11 mouse cellular contexts compared by ENCODE assay signal in genomic region chr9:110726867-110727266, GRCm38 (mm10). TPM values are rescaled to one million over a fixed set of nuclear protein-coding genes. Genes with fewer than 3 reads are reported as not detected.
DNase-seq lines count a peak whose midpoint lies in the region; ATAC-seq lines count a peak whose summit lies in the region.
"Had no signal": no experiment of that assay in that cellular context is flagged by ENCODE, and none has a peak within 500 bp of the region (broad histone marks: within the 10 kb centered on the region; RNA-seq: fewer than 3 reads in every experiment).

No protein-coding gene starts in this region.

- ATAC-seq in intestine, embryonic 15.5 days, result no peak
- no peak for ATAC-seq in intestine, embryonic 16.5 days
- 0 out of 2 replicates have a peak, but pooled peaks have one; percentile 16 for ATAC-seq in granulocyte monocyte progenitor cell, adult 5-6 weeks (replicated peaks; ENCODE audit: poor library complexity, severe bottlenecking)
- ATAC-seq in midbrain, embryonic 16.5 days, result peak; percentile 46; the same call in 1 of the 2 replicates
- no peak for ATAC-seq in liver, embryonic 12.5 days

- H3K9me3 ChIP-seq in intestine, embryonic 15.5 days, result no peaks in the 10 kb centered on the region
- no peaks in the 10 kb centered on the region for H3K9me3 ChIP-seq in intestine, embryonic 16.5 days (ENCODE audit: control insufficient read depth, low read length)
- no peaks in the 10 kb centered on the region for H3K9me3 ChIP-seq in midbrain, embryonic 16.5 days (replicated peaks; ENCODE audit: control insufficient read depth, low read length, poor library complexity, severe bottlenecking)
- H3K9me3 ChIP-seq in liver, embryonic 12.5 days (replicated peaks), result no peaks in the 10 kb centered on the region

- peak; percentile 30 for DNase-seq in R1 (ENCODE audit: low read depth, low spot score)
- no peak for DNase-seq in cerebellum, postnatal 36 days
- no peak for DNase-seq in adrenal gland, adult (ENCODE audit: inconsistent age in 2 of 2, low spot score in 1 of 2)

- 0 out of 2 replicates have a peak overlapping the region, but pooled peaks have one; percentile 9 for H3K4me2 ChIP-seq in intestine, embryonic 15.5 days (replicated peaks)
- no peak overlapping the region for H3K4me2 ChIP-seq in intestine, embryonic 16.5 days (ENCODE audit: low read depth, low read length)
- H3K4me2 ChIP-seq in midbrain, embryonic 16.5 days (ENCODE audit: low read length), result peak overlapping the region; percentile 77
- no peak overlapping the region for H3K4me2 ChIP-seq in liver, embryonic 12.5 days

- 45% methylated on average over 33 of the region's 33 CpGs for WGBS in intestine, embryonic 15.5 days
- WGBS in intestine, embryonic 16.5 days, result 45% methylated on average over 29 of the region's 33 CpGs
- 17% methylated on average over 28 of the region's 33 CpGs for WGBS in midbrain, embryonic 16.5 days
- 26% methylated on average over 33 of the region's 33 CpGs for WGBS in liver, embryonic 12.5 days (ENCODE audit: insufficient replicate concordance)

- H3K27me3 ChIP-seq in intestine, embryonic 15.5 days (replicated peaks), result no peaks in the 10 kb centered on the region
- H3K27me3 ChIP-seq in intestine, embryonic 16.5 days (replicated peaks; ENCODE audit: control insufficient read depth, insufficient read depth, low read length), result peaks cover 3% of the 10 kb centered on the region; the same call in 1 of the 2 replicates
- 0 out of 2 replicates have a peak, but pooled peaks cover 9% of the 10 kb centered on the region for H3K27me3 ChIP-seq in midbrain, embryonic 16.5 days (ENCODE audit: control insufficient read depth, insufficient read depth, low read depth, low read length)
- peaks cover 68% of the 10 kb centered on the region for H3K27me3 ChIP-seq in liver, embryonic 12.5 days (replicated peaks)

- H3K4me1 ChIP-seq in intestine, embryonic 15.5 days (replicated peaks), result peaks cover 6% of the 10 kb centered on the region; the same call in 1 of the 2 replicates
- H3K4me1 ChIP-seq in intestine, embryonic 16.5 days (ENCODE audit: control insufficient read depth, insufficient read depth, low read length), result peaks cover 8% of the 10 kb centered on the region; the same call in 1 of the 2 replicates
- H3K4me1 ChIP-seq in midbrain, embryonic 16.5 days (ENCODE audit: control insufficient read depth, insufficient read depth, low read length), result peaks cover 15% of the 10 kb centered on the region; the same call in 1 of the 2 replicates
- peaks cover 2% of the 10 kb centered on the region; the same call in 1 of the 2 replicates for H3K4me1 ChIP-seq in liver, embryonic 12.5 days

- H3K4me3 ChIP-seq in intestine, embryonic 15.5 days (replicated peaks), result no peak overlapping the region
- no peak overlapping the region for H3K4me3 ChIP-seq in intestine, embryonic 16.5 days (ENCODE audit: low read length)
- H3K4me3 ChIP-seq in midbrain, embryonic 16.5 days (ENCODE audit: low read depth, low read length), result peak overlapping the region; percentile 41
- H3K4me3 ChIP-seq in liver, embryonic 12.5 days, result no peak overlapping the region
- H3K4me3 ChIP-seq: myocyte had no signal

- no peak overlapping the region for H3K27ac ChIP-seq in intestine, embryonic 15.5 days
- H3K27ac ChIP-seq in intestine, embryonic 16.5 days (ENCODE audit: low read length), result no peak overlapping the region
- no peak overlapping the region for H3K27ac ChIP-seq in midbrain, embryonic 16.5 days (ENCODE audit: low read length)
- no peak overlapping the region for H3K27ac ChIP-seq in liver, embryonic 12.5 days

- H3K9ac ChIP-seq in intestine, embryonic 15.5 days, result no peak overlapping the region
- H3K9ac ChIP-seq in intestine, embryonic 16.5 days (ENCODE audit: low read depth, low read length), result no peak overlapping the region
- peak overlapping the region; percentile 65 for H3K9ac ChIP-seq in midbrain, embryonic 16.5 days (ENCODE audit: low read depth, low read length)
- H3K9ac ChIP-seq in liver, embryonic 12.5 days, result no peak overlapping the region

- peaks cover 3% of the 10 kb centered on the region; the same call in 1 of the 2 replicates for H3K36me3 ChIP-seq in intestine, embryonic 15.5 days
- H3K36me3 ChIP-seq in intestine, embryonic 16.5 days (ENCODE audit: control insufficient read depth, insufficient read depth, low read length), result peaks cover 14% of the 10 kb centered on the region; the same call in 1 of the 2 replicates
- no peaks in the 10 kb centered on the region for H3K36me3 ChIP-seq in midbrain, embryonic 16.5 days (ENCODE audit: control insufficient read depth, insufficient read depth, low read length)
- peaks cover 13% of the 10 kb centered on the region for H3K36me3 ChIP-seq in liver, embryonic 12.5 days

RNA-seq across cellular contexts. Expression of gene Myl3, which starts 14.8 kb away (rescaled TPM):
- 0.53 and 0.58 TPM in 2 replicates for polyA plus RNA-seq in intestine, embryonic 15.5 days (2015; fragmentation: Nextera tagmentation; extraction: Ambion mirVana)
- 0.67 and 0.71 TPM in 2 replicates for polyA plus RNA-seq in intestine, embryonic 16.5 days (2015; fragmentation: Nextera tagmentation; extraction: Ambion mirVana)
- total RNA-seq in granulocyte monocyte progenitor cell, adult 5-6 weeks (2014; fragmentation: Nextera tagmentation), result not detected in 2 replicates
- not detected in 2 replicates for total RNA-seq in granulocyte monocyte progenitor cell, adult 5-6 weeks (2017)
- polyA plus RNA-seq in midbrain, embryonic 16.5 days (2015; fragmentation: Nextera tagmentation; extraction: Ambion mirVana), result 0.39 and 0.48 TPM in 2 replicates
- 0.48 and 1.6 TPM in 2 replicates for polyA plus RNA-seq in liver, embryonic 12.5 days (2016; fragmentation: Nextera tagmentation; extraction: Ambion mirVana)
- total RNA-seq: layer of hippocampus, postnatal 14 days had no signal
- polyA plus RNA-seq: C2C12 had no signal

RNA-seq across cellular contexts. Expression of gene Pth1r, which starts 20.1 kb away (rescaled TPM):
- 21.6 and 23.6 TPM in 2 replicates for polyA plus RNA-seq in intestine, embryonic 15.5 days (2015; fragmentation: Nextera tagmentation; extraction: Ambion mirVana)
- 15.4 and 16.4 TPM in 2 replicates for polyA plus RNA-seq in intestine, embryonic 16.5 days (2015; fragmentation: Nextera tagmentation; extraction: Ambion mirVana)
- 1.2 TPM in 1 of 2 replicates, not detected in the other for total RNA-seq in granulocyte monocyte progenitor cell, adult 5-6 weeks (2014; fragmentation: Nextera tagmentation)
- total RNA-seq in granulocyte monocyte progenitor cell, adult 5-6 weeks (2017), result 0.10 and 2.5 TPM in 2 replicates
- 6.1 and 8.0 TPM in 2 replicates for polyA plus RNA-seq in midbrain, embryonic 16.5 days (2015; fragmentation: Nextera tagmentation; extraction: Ambion mirVana)
- polyA plus RNA-seq in liver, embryonic 12.5 days (2016; fragmentation: Nextera tagmentation; extraction: Ambion mirVana), result 7.8 and 9.1 TPM in 2 replicates

Comparison
In these comparisons a context has a peak if more than half of its experiments do, and no peak if none do; other contexts are left out.
1. H3K4me2 ChIP-seq: peak in intestine, embryonic 15.5 days (single experiment) and midbrain, embryonic 16.5 days (single experiment); none in intestine, embryonic 16.5 days (single experiment) and liver, embryonic 12.5 days (single experiment).
2. ATAC-seq: peak in granulocyte monocyte progenitor cell, adult 5-6 weeks (single experiment) and midbrain, embryonic 16.5 days (single experiment); none in intestine, embryonic 15.5 days (single experiment), intestine, embryonic 16.5 days (single experiment) and liver, embryonic 12.5 days (single experiment).